In genomic region chr8:94549482-94549881, GRCm38 (mm10) we compare ENCODE assay signal across 16 mouse cellular contexts. TPM values are rescaled to one million over a fixed set of nuclear protein-coding genes. Genes with fewer than 3 reads are reported as not detected.
DNase-seq lines count a peak whose midpoint lies in the region; ATAC-seq and TF ChIP-seq lines count a peak whose summit lies in the region.
"Had no signal": no experiment of that assay in that cellular context is flagged by ENCODE, and none has a peak within 500 bp of the region (broad histone marks: within the 10 kb centered on the region; RNA-seq: fewer than 3 reads in every experiment).

No protein-coding gene starts in this region.

- no peak overlapping the region for H3K4me2 ChIP-seq in hindbrain, embryonic 12.5 days (replicated peaks)
- H3K4me2 ChIP-seq in liver, postnatal 0 days (ENCODE audit: low read depth, low read length), result no peak overlapping the region
- H3K4me2 ChIP-seq: forebrain, embryonic 15.5 days; heart, embryonic 15.5 days; lung, embryonic 14.5 days; midbrain, embryonic 12.5 days had no signal

- ATAC-seq in hindbrain, embryonic 12.5 days (ENCODE audit: low FRiP score), result no peak
- peak; percentile 4; the same call in 1 of the 2 replicates for ATAC-seq in liver, postnatal 0 days
- ATAC-seq: forebrain, embryonic 15.5 days; intestine, embryonic 16.5 days had no signal

- H3K4me3 ChIP-seq in hindbrain, embryonic 10.5 days, result no peak overlapping the region
- H3K4me3 ChIP-seq in hindbrain, embryonic 12.5 days, result no peak overlapping the region
- no peak overlapping the region for H3K4me3 ChIP-seq in liver, postnatal 0 days (ENCODE audit: low read depth, low read length)
- H3K4me3 ChIP-seq in macrophage (ENCODE audit: inconsistent target), result no peak overlapping the region
- H3K4me3 ChIP-seq: forebrain, embryonic 15.5 days; heart, embryonic 15.5 days; midbrain, embryonic 12.5 days had no signal

- peaks cover 23% of the 10 kb centered on the region; the same call in 1 of the 2 replicates for H3K79me2 ChIP-seq in macrophage (ENCODE audit: inconsistent target)

- no peak for DNase-seq in hindbrain, embryonic 10.5 days (ENCODE audit: low spot score)
- no peak for DNase-seq in liver, postnatal 0 days
- DNase-seq in liver (no peak), MEL-GATA-1-ER (ENCODE audit: extremely low read depth, low read depth) (peak; percentile 52)
- DNase-seq in cerebellum, adult 9-10 months, result no peak
- DNase-seq: cerebellum, adult 18-20 months; gastrocnemius, postnatal 14 days; layer of hippocampus, postnatal 36 days; lung, embryonic 14.5 days; thymus, adult 18-20 months had no signal

- peaks cover 50% of the 10 kb centered on the region for H3K4me1 ChIP-seq in hindbrain, embryonic 10.5 days (replicated peaks)
- peaks cover 22% of the 10 kb centered on the region for H3K4me1 ChIP-seq in hindbrain, embryonic 12.5 days
- H3K4me1 ChIP-seq in liver, postnatal 0 days (ENCODE audit: insufficient read depth), result peaks cover 5% of the 10 kb centered on the region; the same call in 1 of the 2 replicates

- no peaks in the 10 kb centered on the region for H3K36me3 ChIP-seq in hindbrain, embryonic 10.5 days
- no peaks in the 10 kb centered on the region for H3K36me3 ChIP-seq in hindbrain, embryonic 12.5 days
- no peaks in the 10 kb centered on the region for H3K36me3 ChIP-seq in liver, postnatal 0 days (replicated peaks; ENCODE audit: insufficient read depth, low read length)
- H3K36me3 ChIP-seq in macrophage (ENCODE audit: inconsistent target), result no peaks in the 10 kb centered on the region
- H3K36me3 ChIP-seq: forebrain, embryonic 15.5 days; heart, embryonic 15.5 days; midbrain, embryonic 12.5 days had no signal

- no peak for TF ChIP-seq CTCF in liver, postnatal 0 days (IDR thresholded peaks at IDR 0.05; ENCODE audit: low read depth)

- H3K27ac ChIP-seq in hindbrain, embryonic 10.5 days, result 0 out of 2 replicates have a peak overlapping the region, but pooled peaks have one; percentile 45
- no peak overlapping the region for H3K27ac ChIP-seq in hindbrain, embryonic 12.5 days
- H3K27ac ChIP-seq in liver, postnatal 0 days (ENCODE audit: low read depth), result 0 out of 2 replicates have a peak overlapping the region, but pooled peaks have one; percentile 13
- H3K27ac ChIP-seq in macrophage, result peak overlapping the region; percentile 84
- H3K27ac ChIP-seq: forebrain, embryonic 15.5 days; heart, embryonic 15.5 days; midbrain, embryonic 12.5 days had no signal

- 58% methylated on average over 5 of the region's 5 CpGs for WGBS in hindbrain, embryonic 10.5 days
- WGBS in hindbrain, embryonic 12.5 days, result 66% methylated on average over 5 of the region's 5 CpGs
- 33% methylated on average over 5 of the region's 5 CpGs for WGBS in liver, postnatal 0 days (ENCODE audit: insufficient replicate concordance)
- 0% methylated on average over 5 of the region's 5 CpGs for WGBS in macrophage (ENCODE audit: missing documents)

- H3K9ac ChIP-seq in hindbrain, embryonic 12.5 days, result no peak overlapping the region
- no peak overlapping the region for H3K9ac ChIP-seq in liver, postnatal 0 days (replicated peaks)
- H3K9ac ChIP-seq: forebrain, embryonic 15.5 days; heart, embryonic 15.5 days; lung, embryonic 14.5 days; midbrain, embryonic 12.5 days had no signal

- no peak for TF ChIP-seq EP300 in liver, postnatal 0 days (IDR thresholded peaks at IDR 0.05; ENCODE audit: low read depth)

- H3K9me3 ChIP-seq in hindbrain, embryonic 10.5 days, result no peaks in the 10 kb centered on the region
- no peaks in the 10 kb centered on the region for H3K9me3 ChIP-seq in hindbrain, embryonic 12.5 days (replicated peaks)
- H3K9me3 ChIP-seq in liver, postnatal 0 days (ENCODE audit: low read length), result no peaks in the 10 kb centered on the region
- H3K9me3 ChIP-seq: forebrain, embryonic 15.5 days; heart, embryonic 15.5 days; midbrain, embryonic 12.5 days had no signal

- peaks cover 15% of the 10 kb centered on the region for H3K27me3 ChIP-seq in hindbrain, embryonic 10.5 days (ENCODE audit: insufficient read depth, poor library complexity, severe bottlenecking)
- peaks cover 17% of the 10 kb centered on the region; the same call in 1 of the 2 replicates for H3K27me3 ChIP-seq in hindbrain, embryonic 12.5 days
- H3K27me3 ChIP-seq in liver, postnatal 0 days (ENCODE audit: insufficient read depth, low read length), result no peaks in the 10 kb centered on the region
- H3K27me3 ChIP-seq: forebrain, embryonic 15.5 days; heart, embryonic 15.5 days had no signal

RNA-seq across cellular contexts. Expression of gene Cpne2, which starts 16.7 kb away (rescaled TPM):
- polyA plus RNA-seq in hindbrain, embryonic 10.5 days (2016; fragmentation: Nextera tagmentation; extraction: Ambion mirVana), result 10.0 and 11.1 TPM in 2 replicates
- polyA plus RNA-seq in hindbrain, embryonic 12.5 days (2016; fragmentation: Nextera tagmentation; extraction: Ambion mirVana), result 10.4 and 11.9 TPM in 2 replicates
- 3.9 and 4.2 TPM in 2 replicates for polyA plus RNA-seq in liver, postnatal 0 days (2015; fragmentation: Nextera tagmentation; extraction: Ambion mirVana)
- 100 to 1,000 TPM; 111 to 459 (median 155) TPM for total RNA-seq in macrophage (2018; cell fraction: chromatin; rRNA removed)
- 10 to 100 TPM; 37.9 to 66.8 (median 48.8) TPM for total RNA-seq in macrophage (2018; cell fraction: cytosol; rRNA removed)
- total RNA-seq in macrophage (2018; cell fraction: nucleus; rRNA removed), result 100 to 1,000 TPM in 17 of 26 experiments, 10 to 100 TPM in 9; 72.3 to 261 (median 112) TPM
- 33.7 to 64.1 TPM (median 62.3 TPM) in 3 replicates for polyA plus RNA-seq in macrophage (2018)

RNA-seq across cellular contexts. Expression of gene Rspry1, which starts 52.3 kb away (rescaled TPM):
- polyA plus RNA-seq in hindbrain, embryonic 10.5 days (2016; fragmentation: Nextera tagmentation; extraction: Ambion mirVana), result 41.8 and 42.7 TPM in 2 replicates
- 53.6 and 54.8 TPM in 2 replicates for polyA plus RNA-seq in hindbrain, embryonic 12.5 days (2016; fragmentation: Nextera tagmentation; extraction: Ambion mirVana)
- polyA plus RNA-seq in liver, postnatal 0 days (2015; fragmentation: Nextera tagmentation; extraction: Ambion mirVana), result 10.2 and 11.1 TPM in 2 replicates
- total RNA-seq in macrophage (2018; cell fraction: chromatin; rRNA removed), result 100 to 1,000 TPM in 11 of 26 experiments, 10 to 100 TPM in 15; 41.1 to 150 (median 93.6) TPM
- total RNA-seq in macrophage (2018; cell fraction: cytosol; rRNA removed), result 10 to 100 TPM; 20.6 to 27.2 (median 23.6) TPM
- 100 to 1,000 TPM in 3 of 26 experiments, 10 to 100 TPM in 23; 38.5 to 122 (median 71.5) TPM for total RNA-seq in macrophage (2018; cell fraction: nucleus; rRNA removed)
- polyA plus RNA-seq in macrophage (2018), result 18.0 to 19.1 TPM (median 18.7 TPM) in 3 replicates

RNA-seq across cellular contexts. Expression of gene Fam192a, which starts 52.3 kb away (rescaled TPM):
- 82.4 and 86.2 TPM in 2 replicates for polyA plus RNA-seq in hindbrain, embryonic 10.5 days (2016; fragmentation: Nextera tagmentation; extraction: Ambion mirVana)
- 89.6 and 99.7 TPM in 2 replicates for polyA plus RNA-seq in hindbrain, embryonic 12.5 days (2016; fragmentation: Nextera tagmentation; extraction: Ambion mirVana)
- polyA plus RNA-seq in liver, postnatal 0 days (2015; fragmentation: Nextera tagmentation; extraction: Ambion mirVana), result 23.6 and 24.2 TPM in 2 replicates
- 100 to 1,000 TPM in 2 of 26 experiments, 10 to 100 TPM in 24; 32.2 to 195 (median 58.6) TPM for total RNA-seq in macrophage (2018; cell fraction: chromatin; rRNA removed)
- 10 to 100 TPM; 29.7 to 49.2 (median 38.7) TPM for total RNA-seq in macrophage (2018; cell fraction: cytosol; rRNA removed)
- 10 to 100 TPM; 24.9 to 76.0 (median 35.1) TPM for total RNA-seq in macrophage (2018; cell fraction: nucleus; rRNA removed)
- polyA plus RNA-seq in macrophage (2018), result 34.2 to 149 TPM (median 39.7 TPM) in 3 replicates
